Mouse (Mus musculus) left cerebral cortex, adult 11 months (tissue): Measurements from ENCODE around the gene Copa.

Source experiments
- DNase-seq: peaks from one replicate; pipeline ENCODE4 v3.0.0; 2022; ENCODE audit warnings: low spot score

Gene Copa

GRCm38 (mm10) chr1:172082101-172082898, at the start of gene Copa, which contains the start of gene Ncstn:
Copa (plus strand) TSS chr1:172082529.
Ncstn (minus strand) TSS chr1:172082795.
- DNase-seq: peak; percentile 83

GRCm38 (mm10) chr1:172046410-172046809, 35.9 kb upstream of the Copa start:
- no peak for DNase-seq

- no peak for DNase-seq
These were observed 35.4 kb upstream of the Copa start for GRCm38 (mm10) chr1:172046938-172047337.

- no peak for DNase-seq
These were observed 34.0 kb upstream of the Copa start for GRCm38 (mm10) chr1:172048241-172048734.

- no peak for DNase-seq
These were observed 33.1 kb upstream of the Copa start for GRCm38 (mm10) chr1:172049131-172049782.

- no peak for DNase-seq
These were observed 29.5 kb upstream of the Copa start for GRCm38 (mm10) chr1:172052766-172053279.

- no peak for DNase-seq
These were observed 28.5 kb upstream of the Copa start for GRCm38 (mm10) chr1:172053541-172054440.

- peak; percentile 25 for DNase-seq
These were observed 26.1 kb upstream of the Copa start for GRCm38 (mm10) chr1:172056251-172056650.

GRCm38 (mm10) chr1:172057491-172057921, 24.8 kb upstream of the Copa start, which contains the start of gene Nhlh1:
Nhlh1 (minus strand) TSS chr1:172057573.
- DNase-seq: peak; percentile 19

- no peak for DNase-seq
These were observed 24.0 kb upstream of the Copa start for GRCm38 (mm10) chr1:172058321-172058720.

GRCm38 (mm10) chr1:172058874-172059273, 23.5 kb upstream of the Copa start:
- no peak for DNase-seq

- no peak for DNase-seq
These were observed 21.7 kb upstream of the Copa start for GRCm38 (mm10) chr1:172060659-172061058.

GRCm38 (mm10) chr1:172061217-172061616, 21.1 kb upstream of the Copa start:
- DNase-seq: no peak

- DNase-seq: no peak
These were observed 20.2 kb upstream of the Copa start for GRCm38 (mm10) chr1:172062101-172062500.

GRCm38 (mm10) chr1:172063291-172064023, 18.9 kb upstream of the Copa start:
- no peak for DNase-seq

- DNase-seq: no peak
These were observed 17.7 kb upstream of the Copa start for GRCm38 (mm10) chr1:172064613-172065141.

- no peak for DNase-seq
These were observed 12.1 kb upstream of the Copa start for GRCm38 (mm10) chr1:172070227-172070626.

GRCm38 (mm10) chr1:172071556-172071955, 10.8 kb upstream of the Copa start:
- no peak for DNase-seq

GRCm38 (mm10) chr1:172072604-172073003, 9.7 kb upstream of the Copa start:
- no peak for DNase-seq

- no peak for DNase-seq
These were observed 4.3 kb upstream of the Copa start for GRCm38 (mm10) chr1:172077981-172078380.
